Mouse (Mus musculus): ENCODE results near the gene Iltifb.
"Not testable (repeated sequence)": the region's sequence is repeated elsewhere in the genome, so short reads cannot be mapped to it uniquely, and the experiment has no call there.

Iltifb gene

DNA sequence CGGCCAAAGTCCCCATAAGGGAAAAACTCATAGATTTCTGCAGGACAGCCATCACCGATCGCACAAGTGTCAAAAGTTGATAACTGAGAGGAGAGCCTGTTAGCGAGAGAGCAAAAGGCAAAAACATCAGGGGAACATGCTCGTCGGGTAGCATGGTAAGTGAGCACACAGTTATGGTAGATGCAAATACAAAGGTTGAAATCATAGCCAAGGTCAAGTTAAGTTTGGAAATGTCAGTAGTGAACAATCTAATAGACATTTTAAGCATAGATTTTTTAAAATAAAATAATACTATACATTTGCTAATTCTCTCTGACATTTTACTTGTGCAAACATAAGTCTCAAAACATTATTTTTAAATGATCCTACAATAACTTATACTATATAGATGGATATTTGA, at the start of gene Iltifb:
TSS of gene Iltifb (minus strand) at position 101 of the 400 bp plus-strand sequence.
- DNase-seq (ENCODE audit: low spot score): no peak

GRCm38 (mm10) chr10:118343155-118343554, 48.3 kb upstream of the Iltifb start, which contains the start of gene Gm9046:
Gene Gm9046, minus strand, starts transcription at chr10:118343255.
- DNase-seq (ENCODE audit: low spot score): not testable (repeated sequence)

DNA sequence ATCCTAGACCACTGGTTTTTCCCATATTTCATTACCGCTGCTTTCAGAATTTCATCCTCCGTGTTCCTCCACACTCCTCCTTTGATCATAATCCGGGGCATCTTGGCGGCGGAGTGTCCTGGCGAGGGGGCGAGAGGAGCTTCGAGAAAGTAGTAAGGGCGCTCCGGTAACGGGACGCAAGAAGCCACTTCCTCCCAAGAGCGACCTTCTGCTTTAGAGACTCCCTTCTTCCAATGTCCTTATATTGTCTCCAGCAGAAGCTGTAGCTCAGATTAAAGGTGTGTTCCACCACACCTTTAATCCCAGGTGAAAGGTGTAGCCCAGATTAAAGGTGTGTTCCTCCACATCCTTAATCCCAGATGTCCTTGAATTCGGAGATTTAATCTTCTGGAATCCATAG, 42.9 kb upstream of the Iltifb start, which contains the start of gene Gm9045:
TSS of gene Gm9045 (minus strand) at position 101 of the 400 bp plus-strand sequence.
- not testable (repeated sequence) for DNase-seq (ENCODE audit: low spot score)

GRCm38 (mm10) chr10:118332308-118332707, 37.5 kb upstream of the Iltifb start, which contains the start of gene Gm9044:
Gene Gm9044, minus strand, starts transcription at chr10:118332408.
- DNase-seq (ENCODE audit: low spot score): not testable (repeated sequence)

- DNase-seq (ENCODE audit: low spot score): not testable (repeated sequence)
Measured at GRCm38 (mm10) chr10:118326869-118327268, 32.0 kb upstream of the Iltifb start, which contains the start of gene Gm9040. Gene Gm9040, minus strand, starts transcription at chr10:118326969.

DNA sequence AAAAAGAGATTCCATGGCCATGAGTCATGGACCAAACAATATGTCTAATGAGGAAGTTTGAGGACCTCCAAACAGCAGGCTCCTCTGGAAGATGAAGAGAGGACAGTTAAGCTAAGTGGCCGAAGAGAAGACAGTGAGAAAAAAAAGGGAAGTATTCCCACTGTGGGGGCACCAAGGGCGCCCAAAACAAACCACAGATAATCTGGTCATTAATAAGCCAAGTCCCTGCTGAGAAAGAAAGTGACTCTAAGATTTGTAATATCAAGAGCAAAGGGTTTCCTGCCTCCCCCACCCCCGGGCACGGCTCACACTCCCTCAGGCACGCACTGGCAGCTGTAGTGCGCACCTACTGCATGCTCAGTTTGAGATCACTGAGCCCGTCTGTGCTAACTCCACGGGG, 24.2 kb upstream of the Iltifb start:
- DNase-seq (ENCODE audit: low spot score): no peak

DNA sequence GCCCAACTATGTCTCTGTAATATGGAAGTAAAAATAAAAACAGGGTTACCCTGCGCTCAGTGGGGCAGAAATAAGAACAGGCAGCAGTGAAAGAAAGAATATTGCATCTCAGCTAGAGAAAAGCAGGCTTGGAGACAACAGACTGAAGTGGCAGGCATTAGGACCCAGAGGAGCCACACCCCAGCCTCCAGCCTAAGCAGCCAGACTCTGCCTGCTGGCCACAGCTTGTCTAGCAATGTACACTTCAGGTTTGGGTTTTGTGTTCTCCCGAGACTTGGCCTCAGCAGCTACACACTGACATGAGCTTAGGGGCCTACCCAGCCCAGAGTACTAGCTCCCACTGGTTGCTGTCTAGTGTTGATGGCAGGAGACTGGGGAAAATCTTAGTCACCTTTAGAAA, 7.3 kb upstream of the Iltifb start:
- not testable (repeated sequence) for DNase-seq (ENCODE audit: low spot score)

DNA sequence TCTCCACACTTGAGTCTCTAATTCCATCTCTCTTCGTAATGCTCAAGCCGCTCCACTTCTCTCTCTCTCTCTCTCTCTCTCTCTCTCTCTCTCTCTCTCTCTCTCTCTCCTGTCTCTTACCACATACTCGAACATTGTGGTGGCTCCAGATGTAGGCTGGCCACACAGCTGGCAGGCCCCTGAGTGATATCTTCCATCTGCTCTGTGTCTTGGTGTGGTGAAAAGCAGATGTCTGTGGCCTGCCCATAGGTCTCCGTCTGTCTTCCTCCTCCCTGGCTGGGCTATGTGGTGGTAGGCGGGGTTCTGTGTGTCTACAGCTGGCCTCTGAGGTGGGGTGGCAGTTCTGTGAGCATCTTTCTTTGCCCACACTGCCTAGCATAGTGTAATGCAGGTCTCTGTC, 11.8 kb downstream of the Iltifb start:
- DNase-seq (ENCODE audit: low spot score): not testable (repeated sequence)

- not testable (repeated sequence) for DNase-seq (ENCODE audit: low spot score)
Measured at GRCm38 (mm10) chr10:118282565-118282964, 12.3 kb downstream of the Iltifb start.

- DNase-seq (ENCODE audit: low spot score): not testable (repeated sequence)
Measured at GRCm38 (mm10) chr10:118278069-118278468, 16.8 kb downstream of the Iltifb start.

DNA sequence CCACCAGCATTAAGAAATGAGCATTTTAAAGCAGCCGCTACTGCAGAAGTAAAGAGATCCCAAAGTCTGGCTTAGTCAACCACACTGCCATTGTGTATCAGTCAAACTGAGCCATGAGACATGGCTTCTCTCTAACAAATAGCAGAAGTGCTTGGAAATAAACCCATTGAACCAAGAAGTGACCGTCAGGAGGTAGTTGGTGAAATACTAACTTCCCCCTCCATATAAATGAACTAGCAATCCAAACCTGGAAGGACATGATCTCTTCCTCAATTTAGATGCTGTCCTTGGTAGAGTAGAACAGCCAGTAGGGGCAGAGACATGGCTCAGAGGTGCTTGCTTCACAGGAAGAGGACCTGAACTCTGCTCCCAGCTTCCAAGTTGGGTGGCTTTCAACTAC, 23.4 kb downstream of the Iltifb start:
- not testable (repeated sequence) for DNase-seq (ENCODE audit: low spot score)

GRCm38 (mm10) chr10:118268812-118269211, 26.0 kb downstream of the Iltifb start:
- DNase-seq (ENCODE audit: low spot score): not testable (repeated sequence)

GRCm38 (mm10) chr10:118258388-118258787, 36.5 kb downstream of the Iltifb start, which contains the start of gene Gm32802:
Gene Gm32802, plus strand, starts transcription at chr10:118258688.
- not testable (repeated sequence) for DNase-seq (ENCODE audit: low spot score)

- peak; percentile 79 for DNase-seq (ENCODE audit: low spot score)
Measured at GRCm38 (mm10) chr10:118250852-118251295, 44.0 kb downstream of the Iltifb start.

GRCm38 (mm10) chr10:118249006-118249595, 45.7 kb downstream of the Iltifb start:
- DNase-seq (ENCODE audit: low spot score): not testable (repeated sequence)

GRCm38 (mm10) chr10:118240680-118241079, 54.2 kb downstream of the Iltifb start, which contains the start of gene Gm32717:
Gene Gm32717, minus strand, starts transcription at chr10:118240780.
- not testable (repeated sequence) for DNase-seq (ENCODE audit: low spot score)

Measured in embryo, embryonic 10.5 days (tissue).